Mouse (Mus musculus): ENCODE data around the gene Tcap. TPM values are rescaled to one million over a fixed set of nuclear protein-coding genes. Genes with fewer than 3 reads are reported as not detected.

Gene Tcap
- polyA plus RNA-seq, 1 experiment from 2014 or later = 0.44 TPM

DNA sequence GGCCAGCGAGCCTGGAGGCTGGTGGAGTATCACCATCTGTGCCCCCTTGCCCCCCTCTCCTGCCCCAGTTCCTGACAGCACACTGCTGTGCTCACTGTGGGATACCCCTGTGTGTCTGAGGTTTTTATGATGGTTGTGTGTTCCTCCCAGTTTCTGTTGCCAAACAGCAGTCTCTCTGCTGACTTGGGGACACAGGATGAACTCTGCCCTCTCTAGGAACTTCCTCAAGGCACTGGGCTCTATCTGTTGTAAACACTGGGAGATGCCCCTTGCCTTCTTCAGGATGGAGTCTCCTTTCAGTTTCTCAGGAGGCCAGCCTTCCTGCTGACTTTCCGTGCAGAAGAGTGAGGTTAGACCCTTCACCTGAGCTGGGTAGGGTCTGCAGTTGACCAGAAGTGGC lies 30.6 kb downstream of the Tcap start:
- Histone ChIP-seq H3K9me3 (ENCODE audit: control insufficient read depth) (no peaks in the 10 kb centered on the region), H3K36me3 (ENCODE audit: control insufficient read depth, insufficient read depth) (peaks cover 6% of the 10 kb centered on the region; the same call in 1 of the 2 replicates), H3K4me1 (replicated peaks; ENCODE audit: control insufficient read depth, insufficient read depth, low read length) (peaks cover 10% of the 10 kb centered on the region; the same call in 1 of the 2 replicates), H3K27me3 (replicated peaks; ENCODE audit: control insufficient read depth, insufficient read depth, low read length) (no peaks in the 10 kb centered on the region), H3K9ac (ENCODE audit: low read depth, low read length) (0 out of 2 replicates have a peak overlapping the region, but pooled peaks have one; percentile 91), H3K4me3 (ENCODE audit: low read depth, low read length) (peak overlapping the region; percentile 76), H3K4me2 (replicated peaks; ENCODE audit: low read depth) (peak overlapping the region; percentile 59), H3K27ac (ENCODE audit: low read depth, low read length) (peak overlapping the region; percentile 93)
- ATAC-seq = peak; percentile 48
- TF ChIP-seq CTCF (IDR thresholded peaks at IDR 0.05; ENCODE audit: low read depth) = no peak
- WGBS = 30% methylated on average over 2 of the region's 2 CpGs

DNA sequence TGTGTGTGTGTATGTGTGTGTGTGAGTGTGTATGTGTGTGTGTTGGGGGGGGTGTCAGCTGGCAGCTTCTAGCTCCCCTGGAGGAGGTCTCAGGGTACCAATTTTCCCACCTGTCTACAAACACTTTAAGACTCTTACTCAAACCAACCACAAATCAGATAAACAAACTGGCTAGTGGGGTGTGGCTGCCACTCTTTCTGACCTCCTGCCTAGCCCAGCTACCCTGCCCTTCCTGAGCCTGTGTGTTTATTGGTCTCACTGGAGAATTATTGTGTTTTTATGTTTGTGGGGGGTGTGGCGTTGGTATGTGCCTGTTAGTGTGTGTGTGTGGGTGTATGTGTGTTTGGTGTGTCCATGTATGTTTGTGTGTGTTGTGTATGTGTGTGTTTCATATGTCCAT lies 33.5 kb downstream of the Tcap start:
- Histone ChIP-seq H3K36me3 (ENCODE audit: control insufficient read depth, insufficient read depth) (peaks cover 27% of the 10 kb centered on the region), H3K27ac (ENCODE audit: low read depth, low read length) (no peak overlapping the region), H3K4me3 (ENCODE audit: low read depth, low read length) (no peak overlapping the region), H3K4me1 (replicated peaks; ENCODE audit: control insufficient read depth, insufficient read depth, low read length) (peaks cover 10% of the 10 kb centered on the region; the same call in 1 of the 2 replicates), H3K9ac (ENCODE audit: low read depth, low read length) (no peak overlapping the region), H3K9me3 (ENCODE audit: control insufficient read depth) (no peaks in the 10 kb centered on the region), H3K4me2 (replicated peaks; ENCODE audit: low read depth) (no peak overlapping the region), H3K27me3 (replicated peaks; ENCODE audit: control insufficient read depth, insufficient read depth, low read length) (no peaks in the 10 kb centered on the region)
- WGBS = 59% methylated on average over 1 of the region's 1 CpGs
- TF ChIP-seq CTCF (IDR thresholded peaks at IDR 0.05; ENCODE audit: low read depth) = no peak
- no peak for ATAC-seq

DNA sequence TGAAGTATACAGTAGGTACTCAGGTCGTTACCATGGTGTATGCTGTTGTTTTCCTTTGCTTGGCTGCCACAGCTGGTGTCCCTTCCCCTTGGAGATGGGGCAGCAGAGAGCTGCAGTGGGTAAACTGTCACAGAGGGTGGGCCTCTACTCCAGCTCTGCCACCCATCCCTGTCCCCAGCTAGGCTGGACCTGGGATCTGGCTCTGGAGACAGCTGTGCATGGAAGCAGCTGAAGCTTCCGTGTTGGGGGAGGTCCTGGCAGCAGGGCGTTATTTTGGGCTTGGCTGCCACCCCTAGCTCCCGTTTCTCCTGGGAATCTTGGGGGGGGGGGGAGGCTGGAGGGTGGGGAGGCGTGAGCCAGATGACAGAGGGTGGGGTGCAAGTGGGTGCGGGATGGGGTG lies 34.7 kb downstream of the Tcap start:
- H3K9me3 ChIP-seq (ENCODE audit: control insufficient read depth) = no peaks in the 10 kb centered on the region
- H3K27me3 ChIP-seq (replicated peaks; ENCODE audit: control insufficient read depth, insufficient read depth, low read length) = no peaks in the 10 kb centered on the region
- no peak for TF ChIP-seq CTCF (IDR thresholded peaks at IDR 0.05; ENCODE audit: low read depth)
- ATAC-seq = no peak
- WGBS = 57% methylated on average over 6 of the region's 6 CpGs
- H3K36me3 ChIP-seq (ENCODE audit: control insufficient read depth, insufficient read depth) = peaks cover 39% of the 10 kb centered on the region
- H3K4me2 ChIP-seq (replicated peaks; ENCODE audit: low read depth) = no peak overlapping the region
- H3K4me3 ChIP-seq (ENCODE audit: low read depth, low read length) = no peak overlapping the region
- H3K4me1 ChIP-seq (replicated peaks; ENCODE audit: control insufficient read depth, insufficient read depth, low read length) = peaks cover 10% of the 10 kb centered on the region; the same call in 1 of the 2 replicates
- H3K27ac ChIP-seq (ENCODE audit: low read depth, low read length) = 0 out of 2 replicates have a peak overlapping the region, but pooled peaks have one; percentile 2
- no peak overlapping the region for H3K9ac ChIP-seq (ENCODE audit: low read depth, low read length)

DNA sequence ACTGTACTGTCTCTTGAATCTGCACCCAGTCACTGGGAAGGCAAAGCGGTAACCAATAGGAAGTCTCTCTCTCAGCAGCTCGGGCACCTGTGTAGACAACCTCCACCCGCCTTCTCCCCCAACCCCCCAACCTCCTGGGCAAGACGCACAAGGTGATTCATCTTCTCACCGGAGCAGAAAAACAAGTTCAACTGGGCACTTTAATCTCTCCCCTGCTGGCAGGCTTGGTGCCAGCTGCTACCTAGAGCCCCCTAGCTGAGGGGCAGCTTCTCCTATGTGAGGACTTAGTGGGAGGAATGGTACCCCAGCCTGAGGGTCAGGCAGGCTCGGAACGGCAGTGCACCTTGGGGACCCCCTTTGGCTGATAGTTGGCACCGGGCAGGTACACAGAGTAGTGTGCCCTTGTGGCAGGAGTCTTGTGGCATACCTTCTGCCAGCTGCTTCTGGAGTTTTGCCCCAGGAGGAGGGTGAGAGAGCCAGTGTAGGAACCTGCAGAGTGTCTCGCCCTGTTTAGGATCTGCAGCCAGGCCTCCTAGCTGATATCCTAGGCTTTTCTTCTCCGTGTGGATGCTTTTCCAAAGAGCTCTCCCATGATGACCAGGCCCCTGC lies 35.4 kb downstream of the Tcap start:
- no peak overlapping the region for H3K4me2 ChIP-seq (replicated peaks; ENCODE audit: low read depth)
- H3K4me3 ChIP-seq (ENCODE audit: low read depth, low read length) = no peak overlapping the region
- no peak overlapping the region for H3K9ac ChIP-seq (ENCODE audit: low read depth, low read length)
- no peaks in the 10 kb centered on the region for H3K9me3 ChIP-seq (ENCODE audit: control insufficient read depth)
- H3K4me1 ChIP-seq (replicated peaks; ENCODE audit: control insufficient read depth, insufficient read depth, low read length) = peaks cover 10% of the 10 kb centered on the region; the same call in 1 of the 2 replicates
- WGBS = 66% methylated on average over 10 of the region's 10 CpGs
- ATAC-seq = no peak
- TF ChIP-seq CTCF (IDR thresholded peaks at IDR 0.05; ENCODE audit: low read depth) = 0 out of 2 replicates have a peak, but pooled peaks have one; percentile 20
- no peaks in the 10 kb centered on the region for H3K27me3 ChIP-seq (replicated peaks; ENCODE audit: control insufficient read depth, insufficient read depth, low read length)
- no peak overlapping the region for H3K27ac ChIP-seq (ENCODE audit: low read depth, low read length)
- peaks cover 46% of the 10 kb centered on the region for H3K36me3 ChIP-seq (ENCODE audit: control insufficient read depth, insufficient read depth)

DNA sequence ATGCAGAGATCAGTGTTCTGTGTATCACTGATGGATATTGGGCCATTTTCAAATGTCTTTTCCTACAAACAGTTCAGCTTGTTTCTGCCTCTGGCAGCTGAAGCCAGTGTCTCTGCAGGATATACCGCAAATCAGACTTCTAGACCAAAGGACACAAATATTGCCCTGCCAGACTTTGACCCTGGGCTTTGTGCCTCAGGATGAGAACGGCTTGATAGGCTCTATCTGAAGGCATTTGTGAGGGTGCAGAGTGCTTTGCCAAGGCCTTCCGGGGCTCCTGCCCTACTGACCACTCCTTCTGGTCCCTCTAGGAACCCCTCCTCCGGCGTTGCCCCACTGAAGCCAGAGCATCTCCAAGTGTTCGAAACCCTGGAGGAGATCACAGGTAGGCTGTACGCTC lies 43.0 kb downstream of the Tcap start:
- Histone ChIP-seq H3K27ac (ENCODE audit: low read depth, low read length) (peak overlapping the region; percentile 73), H3K36me3 (ENCODE audit: control insufficient read depth, insufficient read depth) (peaks cover 96% of the 10 kb centered on the region), H3K4me2 (replicated peaks; ENCODE audit: low read depth) (peak overlapping the region; percentile 32; the same call in 1 of the 2 replicates), H3K9ac (ENCODE audit: low read depth, low read length) (no peak overlapping the region), H3K4me3 (ENCODE audit: low read depth, low read length) (no peak overlapping the region), H3K4me1 (replicated peaks; ENCODE audit: control insufficient read depth, insufficient read depth, low read length) (0 out of 2 replicates have a peak, but pooled peaks cover 5% of the 10 kb centered on the region), H3K9me3 (ENCODE audit: control insufficient read depth) (no peaks in the 10 kb centered on the region), H3K27me3 (replicated peaks; ENCODE audit: control insufficient read depth, insufficient read depth, low read length) (no peaks in the 10 kb centered on the region)
- WGBS = 49% methylated on average over 7 of the region's 7 CpGs
- TF ChIP-seq CTCF (IDR thresholded peaks at IDR 0.05; ENCODE audit: low read depth) = no peak
- ATAC-seq = peak; percentile 58

DNA sequence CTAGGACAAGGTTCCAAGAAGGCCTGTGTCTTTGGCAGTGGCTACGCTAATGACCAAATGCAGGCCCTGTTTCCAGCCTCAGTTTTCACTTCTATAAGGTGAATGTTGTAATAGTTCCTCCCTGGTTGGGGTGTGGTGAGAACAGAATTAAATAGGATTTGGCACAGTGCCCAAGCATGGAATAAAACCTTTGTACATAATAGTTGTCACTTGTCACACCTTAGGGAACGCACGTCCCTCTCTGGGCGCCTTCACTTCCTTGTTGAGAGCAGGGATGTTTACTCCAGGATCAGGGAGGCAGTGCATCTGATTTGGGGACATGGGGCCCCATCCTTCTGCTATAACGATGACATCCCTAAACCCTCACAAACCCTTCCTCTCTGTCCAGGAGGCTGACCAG lies 44.8 kb downstream of the Tcap start:
- H3K27me3 ChIP-seq (replicated peaks; ENCODE audit: control insufficient read depth, insufficient read depth, low read length) = no peaks in the 10 kb centered on the region
- H3K36me3 ChIP-seq (ENCODE audit: control insufficient read depth, insufficient read depth) = peaks cover 93% of the 10 kb centered on the region
- H3K4me2 ChIP-seq (replicated peaks; ENCODE audit: low read depth) = peak overlapping the region; percentile 18; the same call in 1 of the 2 replicates
- H3K9me3 ChIP-seq (ENCODE audit: control insufficient read depth) = no peaks in the 10 kb centered on the region
- 0 out of 2 replicates have a peak, but pooled peaks cover 5% of the 10 kb centered on the region for H3K4me1 ChIP-seq (replicated peaks; ENCODE audit: control insufficient read depth, insufficient read depth, low read length)
- H3K4me3 ChIP-seq (ENCODE audit: low read depth, low read length) = no peak overlapping the region
- no peak for TF ChIP-seq CTCF (IDR thresholded peaks at IDR 0.05; ENCODE audit: low read depth)
- no peak overlapping the region for H3K9ac ChIP-seq (ENCODE audit: low read depth, low read length)
- 26% methylated on average over 5 of the region's 5 CpGs for WGBS
- 0 out of 2 replicates have a peak overlapping the region, but pooled peaks have one; percentile 24 for H3K27ac ChIP-seq (ENCODE audit: low read depth, low read length)
- ATAC-seq = peak; percentile 77
